Mouse (Mus musculus) liver, embryonic 14.5 days (tissue): ENCODE measurements around the gene Grhl3.

ENCODE experiments used
- CTCF ChIP-seq: IDR thresholded peaks from 2 replicates; pipeline ENCODE4 v1.5.1; 2016; ENCODE audit warnings: antibody characterized with exemption, low read depth, control low read depth
- EP300 ChIP-seq: IDR thresholded peaks from 2 replicates; pipeline ENCODE4 v1.6.1; 2016; ENCODE audit warnings: antibody characterized with exemption, low read depth

GRCm38 (mm10) chr4:135509515-135509914 is 63.9 kb downstream of the Grhl3 start:
- no peak for TF ChIP-seq EP300
- no peak for TF ChIP-seq CTCF
